Mouse (Mus musculus): ENCODE data around the gene Ampd2. TPM values are rescaled to one million over a fixed set of nuclear protein-coding genes. Genes with fewer than 3 reads are reported as not detected.

The Ampd2 gene
- polyA plus RNA-seq, 1 experiment from 2014 or later, result 38.6 TPM

Other genes with a start within 250 kb of the Ampd2 start
- not detected in 2 replicates for gene Eps8l3, start 209.4 kb downstream of the Ampd2 start, polyA plus RNA-seq (2015; fragmentation: Nextera tagmentation; extraction: Ambion mirVana)
- 222 and 225 TPM in 2 replicates for gene Gstm5, start 190.8 kb downstream of the Ampd2 start, polyA plus RNA-seq (2015; fragmentation: Nextera tagmentation; extraction: Ambion mirVana)
- 83.5 and 89.2 TPM in 2 replicates for gene Gstm7, start 154.8 kb downstream of the Ampd2 start, polyA plus RNA-seq (2015; fragmentation: Nextera tagmentation; extraction: Ambion mirVana)
- gene Gstm6, start 142.9 kb downstream of the Ampd2 start, polyA plus RNA-seq (2015; fragmentation: Nextera tagmentation; extraction: Ambion mirVana), result 11.7 and 11.9 TPM in 2 replicates
- 0.14 and 0.26 TPM in 2 replicates for gene Gstm3, start 117.4 kb downstream of the Ampd2 start, polyA plus RNA-seq (2015; fragmentation: Nextera tagmentation; extraction: Ambion mirVana)
- gene Gstm2, start 100.2 kb downstream of the Ampd2 start, polyA plus RNA-seq (2015; fragmentation: Nextera tagmentation; extraction: Ambion mirVana), result 2.8 and 3.6 TPM in 2 replicates
- gene Gstm1, start 68.7 kb downstream of the Ampd2 start, polyA plus RNA-seq (2015; fragmentation: Nextera tagmentation; extraction: Ambion mirVana), result 27.5 and 28.4 TPM in 2 replicates
- 10.8 and 11.4 TPM in 2 replicates for gene Gstm4, start 41.8 kb downstream of the Ampd2 start, polyA plus RNA-seq (2015; fragmentation: Nextera tagmentation; extraction: Ambion mirVana)
- 0.44 and 0.57 TPM in 2 replicates for gene Gnat2, start 6.1 kb upstream of the Ampd2 start, polyA plus RNA-seq (2015; fragmentation: Nextera tagmentation; extraction: Ambion mirVana)
- 173 and 180 TPM in 2 replicates for gene Gnai3, start 59.5 kb upstream of the Ampd2 start, polyA plus RNA-seq (2015; fragmentation: Nextera tagmentation; extraction: Ambion mirVana)
- gene Gpr61, start 68.2 kb upstream of the Ampd2 start, polyA plus RNA-seq (2015; fragmentation: Nextera tagmentation; extraction: Ambion mirVana), result 0.98 and 1.0 TPM in 2 replicates
- gene Amigo1, start 99.7 kb upstream of the Ampd2 start, polyA plus RNA-seq (2015; fragmentation: Nextera tagmentation; extraction: Ambion mirVana), result 6.4 and 8.1 TPM in 2 replicates
- gene Cyb561d1, start 114.6 kb upstream of the Ampd2 start, polyA plus RNA-seq (2015; fragmentation: Nextera tagmentation; extraction: Ambion mirVana), result 3.6 and 4.7 TPM in 2 replicates
- 29.0 and 30.3 TPM in 2 replicates for gene Atxn7l2, start 124.3 kb upstream of the Ampd2 start, polyA plus RNA-seq (2015; fragmentation: Nextera tagmentation; extraction: Ambion mirVana)
- 2.5 TPM in 2 replicates for gene Sypl2, start 140.0 kb upstream of the Ampd2 start, polyA plus RNA-seq (2015; fragmentation: Nextera tagmentation; extraction: Ambion mirVana)
- gene Psma5, start 170.3 kb upstream of the Ampd2 start, polyA plus RNA-seq (2015; fragmentation: Nextera tagmentation; extraction: Ambion mirVana), result 298 and 305 TPM in 2 replicates
- 13.5 and 13.9 TPM in 2 replicates for gene Sort1, start 197.4 kb upstream of the Ampd2 start, polyA plus RNA-seq (2015; fragmentation: Nextera tagmentation; extraction: Ambion mirVana)

Measured in forebrain, embryonic 13.5 days (tissue).